Comparison of ENCODE assay signal across 9 mouse cellular contexts in genomic region chr9:65576861-65577510, GRCm38 (mm10). TPM values are rescaled to one million over a fixed set of nuclear protein-coding genes. Genes with fewer than 3 reads are reported as not detected.
DNase-seq lines count a peak whose midpoint lies in the region; ATAC-seq and TF ChIP-seq lines count a peak whose summit lies in the region.
"Had no signal": no experiment of that assay in that cellular context is flagged by ENCODE, and none has a peak within 500 bp of the region (broad histone marks: within the 10 kb centered on the region; RNA-seq: fewer than 3 reads in every experiment).

No protein-coding gene starts in this region.

- no peaks in the 10 kb centered on the region for H3K27me3 ChIP-seq in hindbrain, embryonic 10.5 days (ENCODE audit: insufficient read depth, poor library complexity, severe bottlenecking)
- H3K27me3 ChIP-seq in hindbrain, embryonic 14.5 days (ENCODE audit: control insufficient read depth, insufficient read depth, low read length) = no peaks in the 10 kb centered on the region
- no peaks in the 10 kb centered on the region for H3K27me3 ChIP-seq in limb, embryonic 14.5 days (ENCODE audit: control insufficient read depth, insufficient read depth, low read length)

- no peak for ATAC-seq in hindbrain, embryonic 14.5 days (ENCODE audit: low FRiP score)
- no peak for ATAC-seq in limb, embryonic 14.5 days (ENCODE audit: low FRiP score, low read depth)

- no peak for DNase-seq in hindbrain, embryonic 10.5 days (ENCODE audit: low spot score)
- DNase-seq in hindbrain, embryonic 14.5 days (ENCODE audit: low spot score) = no peak
- peak; percentile 59 to 63 for DNase-seq in right cerebral cortex, postnatal 10 days (ENCODE audit: low spot score in 2 of 2)
- no peak for DNase-seq in right cerebral cortex, postnatal 4 days
- DNase-seq in heart, adult 18-20 months = peak; percentile 60 to 65
- peak; percentile 27 for DNase-seq in limb, embryonic 14.5 days (ENCODE audit: low spot score)
- no peak for DNase-seq in T-cell, adult 2 months (ENCODE audit: low spot score)
- no peak for DNase-seq in spleen, adult 12 weeks (ENCODE audit: low spot score)

- WGBS in hindbrain, embryonic 10.5 days = 38% methylated on average over 7 of the region's 7 CpGs
- 39% methylated on average over 7 of the region's 7 CpGs for WGBS in hindbrain, embryonic 14.5 days
- WGBS in limb, embryonic 14.5 days = 42% methylated on average over 7 of the region's 7 CpGs

- H3K27ac ChIP-seq in hindbrain, embryonic 10.5 days = peak overlapping the region; percentile 51; the same call in 1 of the 2 replicates
- no peak overlapping the region for H3K27ac ChIP-seq in hindbrain, embryonic 14.5 days
- H3K27ac ChIP-seq in limb, embryonic 14.5 days (replicated peaks; ENCODE audit: low read depth, low read length) = no peak overlapping the region

- no peak for TF ChIP-seq POLR2A in limb, embryonic 14.5 days (IDR thresholded peaks at IDR 0.05; ENCODE audit: borderline replicate concordance, extremely low read depth, insufficient read depth, insufficient read length)

- H3K4me2 ChIP-seq in hindbrain, embryonic 14.5 days (replicated peaks) = no peak overlapping the region
- H3K4me2 ChIP-seq in limb, embryonic 14.5 days (replicated peaks; ENCODE audit: low read depth, low read length, severe bottlenecking) = no peak overlapping the region; the same call in 1 of the 2 replicates

- peaks cover 11% of the 10 kb centered on the region for H3K36me3 ChIP-seq in hindbrain, embryonic 10.5 days
- no peaks in the 10 kb centered on the region for H3K36me3 ChIP-seq in hindbrain, embryonic 14.5 days (replicated peaks; ENCODE audit: control insufficient read depth, insufficient read depth)
- peaks cover 10% of the 10 kb centered on the region; the same call in 1 of the 2 replicates for H3K36me3 ChIP-seq in limb, embryonic 14.5 days (ENCODE audit: control insufficient read depth, insufficient read depth, low read length)

- H3K9ac ChIP-seq in hindbrain, embryonic 14.5 days = no peak overlapping the region
- H3K9ac ChIP-seq in limb, embryonic 14.5 days (ENCODE audit: low read depth, low read length, severe bottlenecking) = no peak overlapping the region

- H3K9me3 ChIP-seq in hindbrain, embryonic 10.5 days = no peaks in the 10 kb centered on the region
- no peaks in the 10 kb centered on the region for H3K9me3 ChIP-seq in hindbrain, embryonic 14.5 days (ENCODE audit: control insufficient read depth, low read length)
- no peaks in the 10 kb centered on the region for H3K9me3 ChIP-seq in limb, embryonic 14.5 days (ENCODE audit: control insufficient read depth, low read length)
- H3K9me3 ChIP-seq: G1E had no signal

- H3K4me1 ChIP-seq in hindbrain, embryonic 10.5 days (replicated peaks) = peaks cover 58% of the 10 kb centered on the region
- H3K4me1 ChIP-seq in hindbrain, embryonic 14.5 days (replicated peaks; ENCODE audit: control insufficient read depth, insufficient read depth, low read length) = peaks cover 24% of the 10 kb centered on the region; the same call in 1 of the 2 replicates
- H3K4me1 ChIP-seq in limb, embryonic 14.5 days (ENCODE audit: control insufficient read depth, insufficient read depth, low read length) = peaks cover 5% of the 10 kb centered on the region

- H3K4me3 ChIP-seq in hindbrain, embryonic 10.5 days = no peak overlapping the region
- H3K4me3 ChIP-seq in hindbrain, embryonic 14.5 days (replicated peaks; ENCODE audit: low read length) = no peak overlapping the region
- H3K4me3 ChIP-seq in limb, embryonic 14.5 days (replicated peaks; ENCODE audit: low read length) = no peak overlapping the region

RNA-seq across cellular contexts. Expression of gene Plekho2, which starts 2.9 kb away (rescaled TPM):
- 14.5 and 15.2 TPM in 2 replicates for polyA plus RNA-seq in hindbrain, embryonic 10.5 days (2016; fragmentation: Nextera tagmentation; extraction: Ambion mirVana)
- 4.4 and 4.6 TPM in 2 replicates for polyA plus RNA-seq in hindbrain, embryonic 14.5 days (2014; fragmentation: Nextera tagmentation; extraction: Ambion mirVana)
- total RNA-seq in heart, adult 18-20 months (2021) = 1 to 10 TPM; 8.8 to 9.3 TPM
- polyA plus RNA-seq in limb, embryonic 14.5 days (2012; rRNA removed) = 14.2 and 17.1 TPM in 2 replicates
- 14.4 and 14.7 TPM in 2 replicates for polyA plus RNA-seq in limb, embryonic 14.5 days (2014; fragmentation: Nextera tagmentation; extraction: Ambion mirVana)

RNA-seq across cellular contexts. Expression of gene Pif1, which starts 10.0 kb away (rescaled TPM):
- polyA plus RNA-seq in hindbrain, embryonic 10.5 days (2016; fragmentation: Nextera tagmentation; extraction: Ambion mirVana) = 24.2 and 27.2 TPM in 2 replicates
- polyA plus RNA-seq in hindbrain, embryonic 14.5 days (2014; fragmentation: Nextera tagmentation; extraction: Ambion mirVana) = 1.9 and 2.2 TPM in 2 replicates
- not detected for total RNA-seq in heart, adult 18-20 months (2021)
- 16.2 and 19.2 TPM in 2 replicates for polyA plus RNA-seq in limb, embryonic 14.5 days (2012; rRNA removed)
- 7.2 and 9.6 TPM in 2 replicates for polyA plus RNA-seq in limb, embryonic 14.5 days (2014; fragmentation: Nextera tagmentation; extraction: Ambion mirVana)

RNA-seq across cellular contexts. Expression of gene Rbpms2, which starts 52.5 kb away (rescaled TPM):
- 28.4 and 32.5 TPM in 2 replicates for polyA plus RNA-seq in hindbrain, embryonic 10.5 days (2016; fragmentation: Nextera tagmentation; extraction: Ambion mirVana)
- 4.0 and 4.7 TPM in 2 replicates for polyA plus RNA-seq in hindbrain, embryonic 14.5 days (2014; fragmentation: Nextera tagmentation; extraction: Ambion mirVana)
- total RNA-seq in heart, adult 18-20 months (2021) = 10 to 100 TPM; 29.7 to 30.8 TPM
- 19.3 and 31.9 TPM in 2 replicates for polyA plus RNA-seq in limb, embryonic 14.5 days (2012; rRNA removed)
- 10.3 and 13.8 TPM in 2 replicates for polyA plus RNA-seq in limb, embryonic 14.5 days (2014; fragmentation: Nextera tagmentation; extraction: Ambion mirVana)

RNA-seq across cellular contexts. Expression of gene Ankdd1a, which starts 57.0 kb away (rescaled TPM):
- polyA plus RNA-seq in hindbrain, embryonic 10.5 days (2016; fragmentation: Nextera tagmentation; extraction: Ambion mirVana) = 0.11 TPM in 1 of 2 replicates, not detected in the other
- 0.38 and 1.0 TPM in 2 replicates for polyA plus RNA-seq in hindbrain, embryonic 14.5 days (2014; fragmentation: Nextera tagmentation; extraction: Ambion mirVana)
- not detected for total RNA-seq in heart, adult 18-20 months (2021)
- polyA plus RNA-seq in limb, embryonic 14.5 days (2012; rRNA removed) = 0.08 TPM in 1 of 2 replicates, not detected in the other
- polyA plus RNA-seq in limb, embryonic 14.5 days (2014; fragmentation: Nextera tagmentation; extraction: Ambion mirVana) = not detected in 2 replicates
- polyA plus RNA-seq: G1E had no signal

Comparison
In these comparisons a context has a peak if more than half of its experiments do, and no peak if none do; other contexts are left out.
1. DNase-seq: peak in right cerebral cortex, postnatal 10 days (2 of 2), heart, adult 18-20 months (2 of 2) and limb, embryonic 14.5 days (single experiment); none in hindbrain, embryonic 10.5 days (single experiment), hindbrain, embryonic 14.5 days (single experiment), right cerebral cortex, postnatal 4 days (single experiment), T-cell, adult 2 months (single experiment) and spleen, adult 12 weeks (single experiment).